Mouse (Mus musculus) C2C12 (cell line): ENCODE results near the gene Sst. TPM values are rescaled to one million over a fixed set of nuclear protein-coding genes. Genes with fewer than 3 reads are reported as not detected.

Experiments
- H3K27me3 ChIP-seq: one replicate; pipeline ENCODE4 v1.6.1; 2011; ENCODE audit not compliant: control insufficient read depth, insufficient read depth, insufficient read length
- H3K36me3 ChIP-seq: one replicate; pipeline ENCODE4 v1.6.1; 2011; ENCODE audit not compliant: control insufficient read depth, insufficient read depth
- H3K4me3 ChIP-seq: one replicate; pipeline ENCODE4 v1.5.1; 2011; ENCODE audit warnings: mild to moderate bottlenecking, control low read depth; ENCODE audit not compliant: poor library complexity, insufficient read depth, severe bottlenecking
- H3K79me2 ChIP-seq: one replicate; pipeline ENCODE4 v1.6.1; 2011; ENCODE audit not compliant: control insufficient read depth, insufficient read depth
- H3K79me3 ChIP-seq: one replicate; pipeline ENCODE4 v1.6.1; 2011; ENCODE audit warnings: low read depth, control low read depth
- H3ac ChIP-seq: one replicate; pipeline ENCODE3; 2011; ENCODE audit warnings: low read depth; ENCODE audit not compliant: control insufficient read depth, insufficient read length
- CTCF ChIP-seq: IDR thresholded peaks from one replicate; pipeline ENCODE4 v1.5.1; 2011; ENCODE audit not compliant: control insufficient read depth, insufficient read depth, insufficient read length
- FOSL1 ChIP-seq: IDR thresholded peaks from one replicate; pipeline ENCODE4 v1.8.0; 2011; ENCODE audit warnings: mild to moderate bottlenecking, low read length; ENCODE audit not compliant: poor library complexity, insufficient read depth, severe bottlenecking
- MAX ChIP-seq: IDR thresholded peaks from one replicate; pipeline ENCODE4 v1.6.1; 2011; ENCODE audit warnings: mild to moderate bottlenecking, control low read depth
- MYOD1 ChIP-seq: IDR thresholded peaks from one replicate; pipeline ENCODE4 v1.6.1; 2011; ENCODE audit warnings: low read depth; ENCODE audit not compliant: control insufficient read depth, insufficient read length
- MYOG ChIP-seq: IDR thresholded peaks from one replicate; pipeline ENCODE4 v1.6.1; 2011; ENCODE audit not compliant: control insufficient read depth, insufficient read length; ENCODE audit errors: extremely low read depth
- polyA plus RNA-seq: library from polyadenylated mRNA; unstranded; fragments of >200 nt; fragmentation: generic; extraction: Trizol; gene quantifications from one replicate; pipeline ENCODE4 v1.2.1, GENCODE M21; 2012; ENCODE audit warnings: missing spikeins

Gene Sst
- polyA plus RNA-seq, 1 experiment = not detected

- TF ChIP-seq MAX = no peak
- no peak for TF ChIP-seq MYOD1
- no peak for TF ChIP-seq FOSL1
- H3K27me3 ChIP-seq = no peaks in the 10 kb centered on the region
- no peak overlapping the region for H3K4me3 ChIP-seq
- H3K79me2 ChIP-seq = no peaks in the 10 kb centered on the region
- no peak overlapping the region for H3ac ChIP-seq
- no peaks in the 10 kb centered on the region for H3K79me3 ChIP-seq
- no peaks in the 10 kb centered on the region for H3K36me3 ChIP-seq
Observed at GRCm38 (mm10) chr16:23844622-23845021, 46.1 kb downstream of the Sst start.

GRCm38 (mm10) chr16:23842609-23843008 lies 48.1 kb downstream of the Sst start:
- Histone ChIP-seq H3K4me3 (no peak overlapping the region), H3K79me2 (no peaks in the 10 kb centered on the region), H3K36me3 (no peaks in the 10 kb centered on the region), H3K27me3 (no peaks in the 10 kb centered on the region), H3K79me3 (no peaks in the 10 kb centered on the region), H3ac (no peak overlapping the region)
- no peak for TF ChIP-seq MYOD1
- TF ChIP-seq MYOG = no peak
- TF ChIP-seq CTCF = no peak
- TF ChIP-seq MAX = no peak

Other genes with a start within 250 kb of the Sst start
- gene Rtp2, start 41.4 kb upstream of the Sst start, polyA plus RNA-seq = not detected
- not detected for gene Gm37419, start 97.5 kb upstream of the Sst start, polyA plus RNA-seq
- 6.2 TPM for gene Bcl6, start 97.9 kb upstream of the Sst start, polyA plus RNA-seq